Mouse (Mus musculus): ENCODE data around the gene Tcerg1l.

Tcerg1l gene

DNA sequence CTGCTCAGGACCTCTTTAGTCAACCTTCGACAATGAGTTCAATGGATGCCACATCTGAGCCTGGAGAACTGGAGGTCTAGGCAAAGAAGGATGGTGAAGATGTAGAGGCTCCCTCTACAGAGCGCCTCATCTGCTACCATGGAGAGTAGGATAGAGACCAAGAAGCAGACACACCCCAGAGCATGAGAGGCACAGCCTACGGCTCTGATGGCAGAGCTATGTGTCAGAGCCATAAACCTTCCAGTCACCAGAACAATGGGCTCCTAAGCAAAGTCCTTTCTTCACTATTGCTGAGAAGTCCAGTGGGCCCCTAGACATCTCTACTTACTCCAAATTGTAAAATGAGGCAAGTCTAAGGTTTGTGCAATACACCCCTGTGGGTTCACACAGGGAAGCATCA is 91.4 kb downstream of the Tcerg1l start:
- TF ChIP-seq GATA4 (IDR thresholded peaks at IDR 0.05; ENCODE audit: insufficient replicate concordance, low read length) = no peak

DNA sequence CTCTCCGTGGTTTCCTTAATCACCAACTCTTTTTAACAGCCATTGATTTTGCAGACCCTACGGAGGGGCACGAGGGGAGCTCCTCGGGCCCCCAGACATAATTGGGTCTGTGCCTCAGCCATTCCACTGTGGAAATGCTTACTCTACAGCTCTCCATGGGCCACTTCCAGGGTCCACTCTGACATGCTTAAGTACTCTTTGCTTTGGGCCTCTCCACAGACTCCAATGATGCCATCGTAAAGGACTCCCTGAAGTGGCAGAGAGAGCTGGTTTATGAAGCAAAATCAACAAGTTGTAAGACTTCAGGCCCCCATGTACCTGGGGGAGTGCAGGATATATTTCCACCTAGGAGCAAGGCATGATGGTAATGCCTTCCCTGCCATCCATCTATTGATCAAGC is 112.7 kb downstream of the Tcerg1l start:
- TF ChIP-seq GATA4 (IDR thresholded peaks at IDR 0.05; ENCODE audit: insufficient replicate concordance, low read length) = no peak

DNA sequence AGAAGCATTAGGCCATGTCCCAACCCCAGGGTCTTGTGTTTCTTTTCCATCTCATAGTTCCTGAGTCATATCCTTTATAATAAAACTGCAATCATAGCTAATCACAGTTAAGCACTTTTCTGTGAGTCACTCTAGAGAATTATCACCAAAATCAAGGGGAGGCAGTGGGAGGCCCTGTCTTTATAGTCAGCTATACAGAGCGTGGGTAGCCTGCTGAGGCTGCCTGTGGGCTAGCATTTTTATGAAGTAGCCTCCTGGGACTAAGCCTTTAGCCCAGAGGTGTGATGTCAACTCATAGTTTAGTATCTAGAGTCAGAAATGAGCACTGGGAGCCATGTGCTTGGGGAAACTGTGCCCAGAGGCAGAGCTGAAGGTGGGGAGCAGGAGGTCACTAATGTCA is 122.3 kb downstream of the Tcerg1l start:
- TF ChIP-seq GATA4 (IDR thresholded peaks at IDR 0.05; ENCODE audit: insufficient replicate concordance, low read length) = no peak

DNA sequence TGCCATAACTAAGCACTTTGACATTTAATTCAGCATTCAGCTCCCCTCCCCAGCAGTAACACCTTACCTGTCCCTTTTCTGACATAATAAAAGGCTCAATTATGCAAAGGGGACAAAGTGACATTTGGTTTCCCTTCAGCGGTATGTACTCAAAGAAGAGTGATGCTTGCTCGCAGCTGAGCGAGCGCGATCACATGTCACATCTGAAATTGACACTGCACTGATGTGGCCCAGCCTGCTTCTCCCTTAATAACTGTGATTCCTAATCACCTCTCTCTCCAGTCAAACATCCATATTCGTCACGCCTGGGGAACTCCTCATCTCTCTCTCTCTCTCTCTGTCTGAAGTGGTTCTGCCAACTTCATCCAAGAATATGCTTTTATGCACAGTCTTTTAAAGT is 126.2 kb downstream of the Tcerg1l start:
- TF ChIP-seq GATA4 (IDR thresholded peaks at IDR 0.05; ENCODE audit: insufficient replicate concordance, low read length) = no peak

DNA sequence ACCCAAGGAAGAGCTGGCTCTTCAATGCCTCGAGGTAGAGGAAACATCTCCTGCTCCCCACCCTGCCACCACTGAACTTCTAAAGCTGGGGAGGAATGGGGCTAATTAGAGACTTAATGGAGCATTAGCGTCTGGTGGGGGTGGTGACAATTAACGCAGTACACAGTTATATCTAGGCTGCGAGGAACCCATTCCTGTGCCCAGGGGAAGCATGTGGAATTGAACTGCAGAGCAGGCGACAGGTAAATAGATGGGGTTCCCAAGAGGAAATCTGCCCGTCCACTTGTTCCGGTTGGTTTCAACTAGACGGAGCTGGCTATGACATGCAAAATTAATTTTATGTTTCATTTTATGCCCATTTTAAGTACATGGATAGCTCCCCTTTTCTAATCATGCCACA is 128.1 kb downstream of the Tcerg1l start:
- no peak for TF ChIP-seq GATA4 (IDR thresholded peaks at IDR 0.05; ENCODE audit: insufficient replicate concordance, low read length)

DNA sequence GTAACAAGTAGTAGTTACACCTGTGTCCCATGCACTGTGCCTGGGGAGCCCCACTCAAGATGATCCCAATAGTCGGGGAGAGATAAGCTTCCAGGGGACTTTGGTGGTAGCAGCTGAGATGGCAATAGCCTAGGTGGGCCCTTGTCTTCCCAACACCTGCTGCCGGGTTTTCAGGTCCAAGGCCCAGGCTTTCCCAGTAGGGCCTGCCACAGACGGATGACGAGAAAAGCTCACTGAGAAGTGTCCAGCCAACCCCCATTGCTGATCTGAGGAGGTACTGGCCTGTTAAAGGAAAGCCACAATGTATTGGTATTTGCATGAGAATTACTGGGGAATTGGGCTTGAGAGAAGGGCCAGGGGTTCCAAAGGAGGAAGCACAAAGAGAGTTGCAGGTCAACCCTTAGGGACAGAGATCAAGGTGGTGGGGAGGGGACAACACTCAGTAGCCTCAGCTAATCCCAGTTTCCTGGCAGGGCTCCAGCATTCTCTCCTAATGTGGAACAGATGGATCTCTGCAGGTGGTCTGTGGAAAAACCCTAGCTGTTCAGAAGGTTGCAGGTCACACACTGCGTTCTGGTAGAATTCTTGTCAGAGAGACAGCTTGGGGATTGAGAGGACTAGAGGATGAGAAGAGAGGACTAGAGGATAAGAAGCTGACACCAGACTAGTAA is 129.4 kb downstream of the Tcerg1l start:
- no peak for TF ChIP-seq GATA4 (IDR thresholded peaks at IDR 0.05; ENCODE audit: insufficient replicate concordance, low read length)

DNA sequence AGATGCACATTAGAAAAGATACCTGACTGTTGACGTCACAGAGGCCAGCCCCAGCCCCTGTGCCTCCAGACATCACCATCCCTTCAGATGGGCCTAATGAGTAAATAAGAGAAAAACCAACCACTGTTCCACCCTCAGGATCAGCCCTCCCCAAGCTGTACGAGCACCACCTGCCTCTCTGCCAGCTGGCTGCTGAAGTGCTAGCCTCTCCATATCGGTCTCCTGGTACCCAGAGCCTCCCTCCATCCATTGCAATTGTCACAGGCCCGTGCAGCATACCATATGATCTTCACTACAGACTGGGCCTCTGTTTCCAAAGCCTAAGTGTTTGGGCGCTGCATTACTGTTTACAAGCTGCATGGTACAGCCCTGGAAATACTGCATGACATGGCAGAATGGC is 148.9 kb downstream of the Tcerg1l start:
- no peak for TF ChIP-seq GATA4 (IDR thresholded peaks at IDR 0.05; ENCODE audit: insufficient replicate concordance, low read length)

DNA sequence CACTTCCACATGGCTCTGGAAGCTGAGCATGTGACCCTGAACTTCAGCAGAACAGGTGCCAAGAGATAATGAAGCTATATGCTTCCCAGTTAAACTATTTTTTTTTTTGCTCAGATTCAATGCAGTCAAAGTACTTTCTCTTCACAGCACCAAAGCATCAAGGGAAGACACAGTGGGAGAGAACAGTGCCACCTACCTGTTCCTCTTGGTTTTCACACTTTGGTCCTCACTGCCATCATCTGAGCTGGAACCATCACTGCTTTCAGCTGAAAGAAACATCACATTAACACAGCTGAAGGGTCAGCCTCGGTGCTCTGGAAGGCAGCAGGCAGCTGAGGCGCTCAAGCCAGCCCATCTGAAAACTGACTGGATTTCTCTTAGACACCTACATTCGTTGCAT is 149.4 kb downstream of the Tcerg1l start:
- no peak for TF ChIP-seq GATA4 (IDR thresholded peaks at IDR 0.05; ENCODE audit: insufficient replicate concordance, low read length)

DNA sequence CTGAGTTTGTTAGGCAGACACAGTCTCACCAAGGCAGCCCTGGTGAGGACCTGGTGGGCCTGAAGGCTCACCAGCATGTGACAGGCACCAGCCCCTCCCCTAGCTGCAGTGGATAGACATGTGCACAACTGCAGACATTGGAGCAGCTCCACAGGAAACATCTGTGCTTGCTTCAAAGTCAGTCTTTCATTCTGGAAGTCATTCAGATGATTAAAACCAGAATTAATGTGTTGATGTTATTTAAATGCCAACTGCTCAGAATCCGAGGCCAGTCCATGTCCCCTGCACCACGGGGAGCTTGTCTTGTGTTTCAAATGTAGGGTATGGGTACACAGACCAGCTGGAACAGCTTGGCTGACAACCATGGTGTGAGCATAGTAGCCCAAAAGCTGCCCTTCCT is 150.8 kb downstream of the Tcerg1l start:
- TF ChIP-seq GATA4 (IDR thresholded peaks at IDR 0.05; ENCODE audit: insufficient replicate concordance, low read length) = no peak

DNA sequence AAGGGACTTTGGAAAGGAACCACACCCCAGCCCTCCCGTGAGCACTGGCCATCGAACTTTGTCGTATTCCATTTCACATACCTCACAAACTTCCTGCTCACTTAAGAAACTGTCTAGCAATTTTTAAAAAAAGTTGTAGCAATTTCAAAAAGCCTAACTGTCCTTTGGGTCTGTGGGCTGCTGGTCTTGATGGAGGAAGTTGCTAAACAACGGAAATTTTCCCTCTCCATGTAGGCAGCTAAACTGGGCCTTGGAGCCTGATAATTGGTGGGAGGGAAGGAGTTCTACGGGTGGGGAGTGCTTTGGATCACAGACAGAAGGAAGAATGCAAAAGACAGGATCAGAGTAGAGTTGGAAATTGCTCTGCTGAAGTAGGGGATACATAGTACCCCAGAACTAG is 155.3 kb downstream of the Tcerg1l start:
- TF ChIP-seq GATA4 (IDR thresholded peaks at IDR 0.05; ENCODE audit: insufficient replicate concordance, low read length) = no peak

DNA sequence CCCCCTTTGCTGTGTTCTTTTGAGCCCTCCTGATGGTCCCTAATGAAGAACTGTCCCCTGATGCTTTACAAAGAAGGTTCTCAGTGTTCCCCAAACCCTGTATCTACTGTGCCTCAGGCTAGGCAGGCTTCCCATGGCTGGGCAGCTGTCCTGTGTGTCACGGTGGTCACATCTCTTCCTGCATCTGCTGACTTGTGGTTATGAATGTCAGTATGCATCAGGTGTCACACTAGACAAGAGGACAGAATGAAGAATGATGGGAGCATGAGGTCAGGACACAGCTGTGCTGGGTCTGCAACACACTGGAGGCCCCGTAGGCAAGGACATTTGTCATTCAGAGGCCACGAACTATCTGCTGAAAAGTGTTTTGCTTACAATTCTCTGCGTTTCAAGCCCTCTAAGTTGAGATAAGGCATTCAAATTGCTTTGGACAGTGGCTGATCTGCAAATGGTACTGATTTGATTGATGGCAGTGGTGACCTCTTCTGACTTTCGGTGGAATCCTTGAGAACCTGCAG is 159.8 kb downstream of the Tcerg1l start:
- TF ChIP-seq GATA4 (IDR thresholded peaks at IDR 0.05; ENCODE audit: insufficient replicate concordance, low read length) = no peak

DNA sequence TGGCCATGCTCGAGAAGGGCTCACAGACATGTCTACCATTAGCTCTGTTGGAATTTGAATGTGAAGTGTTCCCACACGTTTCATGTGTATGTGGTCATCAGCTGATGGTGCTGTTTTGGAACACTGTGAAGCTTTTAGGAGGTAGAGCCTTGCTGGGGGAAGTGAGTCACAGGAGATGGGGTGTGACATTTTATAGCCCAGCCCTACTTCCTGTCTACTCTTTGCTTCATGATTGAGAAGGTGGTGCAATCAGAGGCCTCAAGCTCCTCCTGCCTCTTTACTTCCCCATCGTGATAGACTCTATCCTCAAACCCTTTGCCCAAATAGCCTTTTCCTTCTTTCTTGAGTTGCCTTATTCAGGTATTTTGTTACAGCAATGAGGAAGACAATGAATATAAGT is 173.3 kb downstream of the Tcerg1l start:
- no peak for TF ChIP-seq GATA4 (IDR thresholded peaks at IDR 0.05; ENCODE audit: insufficient replicate concordance, low read length)

DNA sequence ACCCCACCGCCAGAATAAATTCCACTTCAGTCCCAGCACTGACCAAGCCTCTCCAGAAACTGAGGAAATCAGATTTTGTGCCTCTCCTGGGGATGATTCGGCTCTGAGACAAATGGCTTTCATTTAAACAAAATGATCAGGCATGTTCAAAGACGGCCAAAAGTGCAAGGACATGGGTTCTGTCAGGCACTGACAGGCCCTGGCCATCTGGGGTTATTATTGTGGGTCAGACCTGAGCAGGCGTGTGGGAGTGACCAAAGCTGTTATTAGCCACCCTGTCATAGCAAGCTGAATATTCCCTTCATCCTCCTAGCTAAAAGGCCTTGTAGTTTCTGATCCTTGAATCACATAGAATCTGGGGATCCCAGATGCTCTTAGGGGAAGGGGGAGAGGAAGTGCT is 174.6 kb downstream of the Tcerg1l start:
- no peak for TF ChIP-seq GATA4 (IDR thresholded peaks at IDR 0.05; ENCODE audit: insufficient replicate concordance, low read length)

DNA sequence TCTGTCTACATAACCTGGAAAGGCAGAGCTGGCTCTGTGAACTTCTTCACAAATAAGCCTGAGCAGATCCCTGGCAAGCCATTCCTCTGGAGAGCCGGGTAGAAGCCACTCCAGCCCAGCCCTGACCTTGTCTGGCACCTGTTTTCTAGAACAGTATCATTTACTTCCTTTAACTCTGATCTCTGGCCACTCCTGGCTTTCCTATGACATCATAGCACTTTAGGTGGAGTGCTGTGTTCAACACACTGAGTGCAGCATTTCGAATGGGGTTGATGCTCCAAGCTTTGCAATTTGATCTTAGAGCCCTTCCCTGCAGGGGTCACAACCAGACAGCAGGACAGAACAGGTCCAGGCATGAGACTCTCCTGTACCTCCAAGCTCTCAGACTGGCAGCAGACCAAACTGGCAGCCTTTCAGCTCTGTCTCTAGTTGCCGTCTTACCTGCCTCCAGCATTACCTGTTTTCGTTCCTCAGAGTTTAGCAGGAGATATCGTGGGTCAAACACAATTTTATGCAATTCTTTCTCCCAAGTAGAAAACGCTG is 179.9 kb downstream of the Tcerg1l start:
- TF ChIP-seq GATA4 (IDR thresholded peaks at IDR 0.05; ENCODE audit: insufficient replicate concordance, low read length) = no peak

DNA sequence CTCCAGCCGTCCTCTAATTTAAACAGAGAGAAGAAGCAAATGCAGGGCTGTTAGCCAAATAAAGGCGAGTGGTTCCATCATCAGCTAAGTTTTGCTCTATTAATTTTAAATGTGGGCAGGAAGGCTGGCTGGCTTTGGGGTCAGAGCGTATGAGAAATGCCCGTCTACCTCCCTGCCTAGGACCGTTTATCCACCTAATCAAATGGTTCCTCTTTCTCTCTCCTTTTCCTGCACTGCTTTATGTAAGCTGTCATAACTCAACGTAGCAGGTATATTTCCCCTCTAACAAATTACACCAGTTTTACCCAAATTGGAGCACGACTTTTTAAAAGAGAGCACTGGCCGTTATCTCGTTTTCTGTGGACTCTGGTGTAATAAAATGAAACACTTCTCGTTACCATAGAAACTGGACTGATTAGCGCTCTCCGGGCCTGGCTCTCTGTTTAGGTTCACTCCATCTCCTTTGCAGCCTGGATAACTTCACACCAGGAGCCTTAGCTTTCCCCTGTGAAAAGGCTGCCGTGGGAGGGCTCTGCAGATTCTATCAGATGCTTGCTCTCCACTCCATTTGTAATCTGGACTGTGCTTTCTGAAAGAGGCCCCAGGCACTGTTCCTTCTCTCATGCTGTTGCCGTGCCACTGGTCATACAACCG is 182.2 kb downstream of the Tcerg1l start:
- TF ChIP-seq GATA4 (IDR thresholded peaks at IDR 0.05; ENCODE audit: insufficient replicate concordance, low read length) = no peak

DNA sequence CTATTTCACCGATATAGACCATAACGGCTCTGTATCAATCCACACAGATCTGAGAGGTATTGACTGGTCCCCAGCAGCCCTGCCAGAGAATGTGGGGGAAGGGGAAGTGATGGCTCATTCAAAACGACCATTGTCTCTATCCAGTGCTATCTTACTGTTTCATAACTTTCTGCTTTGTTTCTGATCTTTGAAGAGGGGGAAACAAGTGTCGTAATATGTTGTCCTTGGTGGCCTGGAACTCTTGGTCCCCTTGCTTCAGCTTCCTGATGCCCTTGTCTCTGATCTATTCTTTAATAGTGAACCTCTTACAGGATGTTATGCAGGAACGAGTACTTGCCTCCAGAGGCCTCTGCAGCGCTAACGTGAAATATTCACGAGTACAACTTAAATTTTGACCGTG is 182.8 kb downstream of the Tcerg1l start:
- no peak for TF ChIP-seq GATA4 (IDR thresholded peaks at IDR 0.05; ENCODE audit: insufficient replicate concordance, low read length)
